Mouse (Mus musculus): Measurements from ENCODE around the gene Stra6l. TPM values are rescaled to one million over a fixed set of nuclear protein-coding genes. Genes with fewer than 3 reads are reported as not detected.

The Stra6l gene
- total RNA-seq, 2 experiments from 2014 or later, result not detected

GRCm38 (mm10) chr4:45898413-45898812 is 49.9 kb downstream of the Stra6l start:
- no peak for DNase-seq
- intact Hi-C loops (cut with DNase I; ENCODE audit: low total_unique reads), result no loop called here

GRCm38 (mm10) chr4:45909256-45909655 is 60.8 kb downstream of the Stra6l start:
- DNase-seq, result no peak
- intact Hi-C loops (cut with DNase I; ENCODE audit: low total_unique reads), result no loop called here

- DNase-seq, result no peak
- intact Hi-C loops (cut with DNase I; ENCODE audit: low total_unique reads), result no loop called here
These were observed 61.5 kb downstream of the Stra6l start for GRCm38 (mm10) chr4:45909924-45910323.

- intact Hi-C loops (cut with DNase I; ENCODE audit: low total_unique reads), result no loop called here
- no peak for DNase-seq
These were observed 62.8 kb downstream of the Stra6l start for GRCm38 (mm10) chr4:45911256-45911655.

GRCm38 (mm10) chr4:45911876-45912275 is 63.4 kb downstream of the Stra6l start:
- intact Hi-C loops (cut with DNase I; ENCODE audit: low total_unique reads), result no loop called here
- no peak for DNase-seq

- no peak for DNase-seq
- intact Hi-C loops (cut with DNase I; ENCODE audit: low total_unique reads), result no loop called here
These were observed 68.6 kb downstream of the Stra6l start for GRCm38 (mm10) chr4:45917091-45917490.

GRCm38 (mm10) chr4:45921663-45922435 is 73.4 kb downstream of the Stra6l start:
- intact Hi-C loops (cut with DNase I; ENCODE audit: low total_unique reads), result no loop called here
- DNase-seq, result no peak

GRCm38 (mm10) chr4:45924011-45924410 is 75.5 kb downstream of the Stra6l start:
- intact Hi-C loops (cut with DNase I; ENCODE audit: low total_unique reads), result no loop called here
- no peak for DNase-seq

GRCm38 (mm10) chr4:45928561-45928960 is 80.1 kb downstream of the Stra6l start:
- DNase-seq, result no peak
- intact Hi-C loops (cut with DNase I; ENCODE audit: low total_unique reads), result no loop called here

Other genes with a start within 250 kb of the Stra6l start
- gene Aldh1b1, start 49.6 kb upstream of the Stra6l start, total RNA-seq (2021), result 1 to 10 TPM in 1 of 2 experiments, under 1 TPM in 1; 1.00 to 1.5 TPM
- not detected for gene Igfbpl1, start 21.7 kb upstream of the Stra6l start, total RNA-seq (2021)
- under 1 TPM in 1 of 2 experiments, not detected in 1; 0.04 TPM for gene Ccdc180, start 41.6 kb downstream of the Stra6l start, total RNA-seq (2021)
- gene Tdrd7, start 116.7 kb downstream of the Stra6l start, total RNA-seq (2021), result 1 to 10 TPM; 8.2 to 9.3 TPM
- gene Tmod1, start 190.3 kb downstream of the Stra6l start, total RNA-seq (2021), result 100 to 1,000 TPM; 228 TPM

Measured in gastrocnemius, postnatal 14 days (tissue).